Mouse (Mus musculus) stomach, embryonic 16.5 days (tissue): ENCODE measurements at regions not wholly inside any gene's neighbourhood (a gene's known extent, or its start where the extent isn't known, plus 50 kb on each side); places are given as distances from the start of the nearest gene placed in this dataset.

ENCODE experiments used
- ATAC-seq: fragments of 200-750 bp; cut with Nextera tagmentation; 2 replicates; pipeline ENCODE4 v1.8.0; 2017; ENCODE audit warnings: moderate number of reproducible peaks, moderate TSS enrichment; ENCODE audit not compliant: insufficient read depth, low FRiP score
- H3K27ac ChIP-seq: fragments of 300-500 bp; sonication (generic); 2 replicates; pipeline ENCODE4 v1.5.1; 2014; ENCODE audit warnings: low read length
- H3K27me3 ChIP-seq: fragments of 300-500 bp; sonication (generic); 2 replicates; pipeline ENCODE4 v1.6.1; 2014; ENCODE audit warnings: low read length, control low read depth, mixed read lengths; ENCODE audit not compliant: control insufficient read depth, insufficient read depth
- H3K36me3 ChIP-seq: fragments of 300-500 bp; sonication (generic); 2 replicates; pipeline ENCODE4 v1.6.1; 2014; ENCODE audit warnings: low read length; ENCODE audit not compliant: control insufficient read depth, insufficient read depth
- H3K4me1 ChIP-seq: fragments of 300-500 bp; sonication (generic); 2 replicates; pipeline ENCODE4 v1.6.1; 2014; ENCODE audit warnings: low read length, control low read depth, mixed read lengths; ENCODE audit not compliant: control insufficient read depth, insufficient read depth
- H3K4me2 ChIP-seq: fragments of 300-500 bp; sonication (generic); 2 replicates; pipeline ENCODE4 v1.6.1; 2014; ENCODE audit warnings: low read depth, low read length, mixed read lengths
- H3K4me3 ChIP-seq: fragments of 300-500 bp; sonication (generic); replicated peaks from 2 replicates; pipeline ENCODE4 v1.5.1; 2014; ENCODE audit warnings: mild to moderate bottlenecking, low read length
- H3K9ac ChIP-seq: fragments of 300-500 bp; sonication (generic); 2 replicates; pipeline ENCODE4 v1.6.1; 2014; ENCODE audit warnings: low read length
- H3K9me3 ChIP-seq: fragments of 300-500 bp; sonication (generic); replicated peaks from 2 replicates; pipeline ENCODE4 v1.6.1; 2016; ENCODE audit warnings: low read length, control low read depth; ENCODE audit not compliant: control insufficient read depth
- WGBS: fragments of 180-500 bp; shearing (Covaris S2); extraction: QIAGEN DNeasy Blood & Tissue Kit; methylation state at CpG from one replicate; pipeline ENCODE4 v1.1.7; 2014; 5-methylcytosine and 5-hydroxymethylcytosine counted together

- H3K36me3 ChIP-seq: no peaks in the 10 kb centered on the region
- H3K27me3 ChIP-seq: 0 out of 2 replicates have a peak, but pooled peaks cover 7% of the 10 kb centered on the region
- no peak overlapping the region for H3K27ac ChIP-seq
- no peak overlapping the region for H3K9ac ChIP-seq
- H3K4me3 ChIP-seq: peak overlapping the region; percentile 21
- WGBS: 10% methylated on average over 15 of the region's 15 CpGs
- peak overlapping the region; percentile 50 for H3K4me2 ChIP-seq
- H3K9me3 ChIP-seq: no peaks in the 10 kb centered on the region
- peaks cover 6% of the 10 kb centered on the region for H3K4me1 ChIP-seq
- ATAC-seq: no peak
Observed at GRCm38 (mm10) chr8:34326614-34326965, 215.1 kb upstream of the Gm10131 start.

- Histone ChIP-seq H3K4me1 (peaks cover 6% of the 10 kb centered on the region), H3K27me3 (0 out of 2 replicates have a peak, but pooled peaks cover 7% of the 10 kb centered on the region), H3K36me3 (no peaks in the 10 kb centered on the region), H3K27ac (no peak overlapping the region), H3K9ac (no peak overlapping the region), H3K4me3 (peak overlapping the region; percentile 21), H3K9me3 (no peaks in the 10 kb centered on the region), H3K4me2 (peak overlapping the region; percentile 50)
- WGBS: 3% methylated on average over 14 of the region's 17 CpGs
- ATAC-seq: peak; percentile 44; the same call in 1 of the 2 replicates
Observed at GRCm38 (mm10) chr8:34325841-34326613, 214.5 kb upstream of the Gm10131 start.

GRCm38 (mm10) chr8:34320158-34320587 is 208.6 kb upstream of the Gm10131 start:
- H3K4me3 ChIP-seq: no peak overlapping the region
- H3K9ac ChIP-seq: no peak overlapping the region
- H3K27me3 ChIP-seq: no peaks in the 10 kb centered on the region
- 40% methylated on average over 6 of the region's 6 CpGs for WGBS
- H3K4me2 ChIP-seq: no peak overlapping the region
- no peaks in the 10 kb centered on the region for H3K4me1 ChIP-seq
- no peaks in the 10 kb centered on the region for H3K9me3 ChIP-seq
- ATAC-seq: no peak
- H3K27ac ChIP-seq: no peak overlapping the region
- no peaks in the 10 kb centered on the region for H3K36me3 ChIP-seq

GRCm38 (mm10) chr8:34319719-34320118 is 208.2 kb upstream of the Gm10131 start:
- H3K4me2 ChIP-seq: no peak overlapping the region
- no peak for ATAC-seq
- 92% methylated on average over 5 of the region's 5 CpGs for WGBS
- no peaks in the 10 kb centered on the region for H3K9me3 ChIP-seq
- H3K27me3 ChIP-seq: no peaks in the 10 kb centered on the region
- no peaks in the 10 kb centered on the region for H3K4me1 ChIP-seq
- no peak overlapping the region for H3K4me3 ChIP-seq
- H3K9ac ChIP-seq: no peak overlapping the region
- no peaks in the 10 kb centered on the region for H3K36me3 ChIP-seq
- no peak overlapping the region for H3K27ac ChIP-seq

GRCm38 (mm10) chr8:34315233-34315632 is 203.7 kb upstream of the Gm10131 start:
- Histone ChIP-seq H3K4me2 (no peak overlapping the region), H3K27ac (no peak overlapping the region), H3K4me1 (no peaks in the 10 kb centered on the region), H3K27me3 (no peaks in the 10 kb centered on the region), H3K36me3 (no peaks in the 10 kb centered on the region), H3K9ac (no peak overlapping the region), H3K4me3 (no peak overlapping the region), H3K9me3 (no peaks in the 10 kb centered on the region)
- ATAC-seq: no peak

GRCm38 (mm10) chr8:34305542-34306485 is 194.3 kb upstream of the Gm10131 start:
- H3K36me3 ChIP-seq: no peaks in the 10 kb centered on the region
- H3K4me1 ChIP-seq: peaks cover 6% of the 10 kb centered on the region
- H3K4me2 ChIP-seq: no peak overlapping the region
- no peak overlapping the region for H3K4me3 ChIP-seq
- H3K27me3 ChIP-seq: no peaks in the 10 kb centered on the region
- H3K9ac ChIP-seq: 0 out of 2 replicates have a peak overlapping the region, but pooled peaks have one; percentile 10
- WGBS: 31% methylated on average over 7 of the region's 7 CpGs
- ATAC-seq: no peak; the same call in 1 of the 2 replicates
- no peak overlapping the region for H3K27ac ChIP-seq
- H3K9me3 ChIP-seq: no peaks in the 10 kb centered on the region

GRCm38 (mm10) chr8:34303815-34304214 is 192.3 kb upstream of the Gm10131 start:
- no peaks in the 10 kb centered on the region for H3K27me3 ChIP-seq
- no peak for ATAC-seq
- WGBS: 89% methylated on average over 11 of the region's 11 CpGs
- H3K27ac ChIP-seq: no peak overlapping the region
- no peaks in the 10 kb centered on the region for H3K36me3 ChIP-seq
- no peak overlapping the region for H3K4me3 ChIP-seq
- peaks cover 8% of the 10 kb centered on the region for H3K4me1 ChIP-seq
- H3K9ac ChIP-seq: no peak overlapping the region
- no peaks in the 10 kb centered on the region for H3K9me3 ChIP-seq
- H3K4me2 ChIP-seq: no peak overlapping the region

GRCm38 (mm10) chr8:34300331-34300903 is 188.9 kb upstream of the Gm10131 start:
- WGBS: 48% methylated on average over 15 of the region's 15 CpGs
- no peak overlapping the region for H3K9ac ChIP-seq
- H3K4me2 ChIP-seq: no peak overlapping the region
- no peak overlapping the region for H3K27ac ChIP-seq
- no peaks in the 10 kb centered on the region for H3K27me3 ChIP-seq
- H3K4me1 ChIP-seq: 0 out of 2 replicates have a peak, but pooled peaks cover 3% of the 10 kb centered on the region
- H3K4me3 ChIP-seq: no peak overlapping the region
- no peaks in the 10 kb centered on the region for H3K36me3 ChIP-seq
- no peak for ATAC-seq
- H3K9me3 ChIP-seq: no peaks in the 10 kb centered on the region

- Histone ChIP-seq H3K27ac (no peak overlapping the region), H3K4me2 (no peak overlapping the region), H3K36me3 (no peaks in the 10 kb centered on the region), H3K4me3 (no peak overlapping the region), H3K9me3 (no peaks in the 10 kb centered on the region), H3K9ac (no peak overlapping the region), H3K27me3 (no peaks in the 10 kb centered on the region), H3K4me1 (no peaks in the 10 kb centered on the region)
- no peak for ATAC-seq
- WGBS: 93% methylated on average over 8 of the region's 8 CpGs
Observed at GRCm38 (mm10) chr8:34294721-34295120, 183.2 kb upstream of the Gm10131 start.
